Mouse (Mus musculus) heart, postnatal 10 days (tissue): ENCODE data around the gene Il13ra1. TPM values are rescaled to one million over a fixed set of nuclear protein-coding genes. Genes with fewer than 3 reads are reported as not detected.
A peak's percentile ranks its signal among the peaks of the same experiment; 100 is the strongest.

ENCODE experiments used
- DNase-seq, 2 experiments: peaks; one replicate each; pipeline ENCODE4 v3.0.0; 2021
- intact Hi-C: fragments of 180-260 bp; cut with DNase I; formaldehyde crosslinking; loops from one replicate; pipeline ENCODE4 v1.15.1; 2025
- total RNA-seq, 2 experiments: library from RNA; stranded (reverse); gene quantifications; 2 replicates each; pipeline ENCODE4 v1.2.3; 2021

Gene Il13ra1
- total RNA-seq, 2 experiments from 2014 or later: 46.3 to 56.7 TPM

- DNase-seq: no peak
- intact Hi-C loops: loop anchor here (10.0 kb wide), 1 partner anchor 352 kb away; no protein-coding TSS in a partner anchor
Measured at GRCm38 (mm10) chrX:36186443-36186842, 74.5 kb downstream of the Il13ra1 start.

- no peak for DNase-seq
- intact Hi-C loops: no loop called here
Measured at GRCm38 (mm10) chrX:36193951-36194350, 82.0 kb downstream of the Il13ra1 start.

- intact Hi-C loops: no loop called here
- DNase-seq: peak; percentile 9 to 10
Measured at GRCm38 (mm10) chrX:36195736-36196525, 84.0 kb downstream of the Il13ra1 start, which contains the start of gene Zcchc12. Zcchc12 (plus strand) TSS chrX:36195904.

- intact Hi-C loops: no loop called here
- no peak for DNase-seq
Measured at GRCm38 (mm10) chrX:36209554-36209953, 97.6 kb downstream of the Il13ra1 start.

DNA sequence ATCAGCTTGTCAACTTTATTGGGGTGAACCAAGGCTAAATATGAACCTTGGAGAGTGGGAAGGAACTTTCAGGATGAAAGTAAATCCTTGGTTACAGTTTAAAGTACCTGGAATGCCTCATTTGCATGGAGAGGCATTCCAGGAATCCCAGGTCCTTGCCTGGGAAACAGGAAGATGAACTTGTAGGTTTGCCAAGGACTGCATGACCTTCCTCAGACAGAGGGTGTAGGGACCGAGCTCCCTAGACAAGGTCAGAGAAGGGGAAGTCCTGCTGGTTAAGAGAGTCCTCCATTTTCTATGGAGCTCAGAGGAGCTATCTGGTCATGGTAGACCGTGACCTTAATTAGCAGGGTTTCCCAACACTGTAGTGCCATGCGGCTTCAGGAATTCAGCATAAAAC lies 99.3 kb downstream of the Il13ra1 start:
- no peak for DNase-seq
- intact Hi-C loops: no loop called here

Other genes with a start within 250 kb of the Il13ra1 start
- 10 to 100 TPM in 1 of 2 experiments, 1 to 10 TPM in 1; 8.0 to 10.4 TPM for gene Dock11, start 223.3 kb upstream of the Il13ra1 start, total RNA-seq
- gene Zcchc12, start 83.8 kb downstream of the Il13ra1 start, total RNA-seq: under 1 TPM; 0.31 to 0.35 TPM
- 1 to 10 TPM; 1.6 to 1.7 TPM for gene Lonrf3, start 216.2 kb downstream of the Il13ra1 start, total RNA-seq